Mouse (Mus musculus) limb, embryonic 15.5 days (tissue): Measurements from ENCODE around the gene Usp28. TPM values are rescaled to one million over a fixed set of nuclear protein-coding genes. Genes with fewer than 3 reads are reported as not detected.
"Not testable (repeated sequence)": the region's sequence is repeated elsewhere in the genome, so short reads cannot be mapped to it uniquely, and the experiment has no call there.

ENCODE experiments used
- ATAC-seq: fragments of 200-750 bp; cut with Nextera tagmentation; 2 replicates; pipeline ENCODE4 v1.8.0; 2017; ENCODE audit warnings: low read depth, moderate TSS enrichment; ENCODE audit not compliant: insufficient number of reproducible peaks, low FRiP score, low TSS enrichment
- H3K27ac ChIP-seq: fragments of 300-500 bp; sonication (generic); 2 replicates; pipeline ENCODE4 v1.5.1; 2015; ENCODE audit warnings: moderate library complexity, mild to moderate bottlenecking, inconsistent platforms
- H3K27me3 ChIP-seq: fragments of 300-500 bp; sonication (generic); 2 replicates; pipeline ENCODE4 v1.6.1; 2015; ENCODE audit warnings: inconsistent platforms
- H3K36me3 ChIP-seq: fragments of 300-500 bp; sonication (generic); 2 replicates; pipeline ENCODE4 v1.6.1; 2015; ENCODE audit warnings: inconsistent platforms
- H3K4me1 ChIP-seq: fragments of 300-500 bp; sonication (generic); 2 replicates; pipeline ENCODE4 v1.6.1; 2015; ENCODE audit warnings: inconsistent platforms
- H3K4me2 ChIP-seq: fragments of 300-500 bp; sonication (generic); 2 replicates; pipeline ENCODE4 v1.6.1; 2015; ENCODE audit warnings: mild to moderate bottlenecking, inconsistent platforms
- H3K4me3 ChIP-seq: fragments of 300-500 bp; sonication (generic); 2 replicates; pipeline ENCODE4 v1.5.1; 2015; ENCODE audit warnings: mild to moderate bottlenecking, inconsistent platforms
- H3K9ac ChIP-seq: fragments of 300-500 bp; sonication (generic); 2 replicates; pipeline ENCODE4 v1.6.1; 2015; ENCODE audit warnings: inconsistent platforms
- H3K9me3 ChIP-seq: fragments of 300-500 bp; sonication (generic); 2 replicates; pipeline ENCODE4 v1.6.1; 2016; ENCODE audit warnings: inconsistent platforms
- WGBS: fragments of 180-500 bp; shearing (Covaris S2); methylation state at CpG from one replicate; pipeline ENCODE4 v1.1.7; 2015; 5-methylcytosine and 5-hydroxymethylcytosine counted together
- polyA plus RNA-seq: library from polyadenylated mRNA; unstranded; fragments of >200 nt; fragmentation: Nextera tagmentation; extraction: Ambion mirVana; gene quantifications from 2 replicates; pipeline ENCODE4 v1.2.1, GENCODE M21; 2015

Gene Usp28
- polyA plus RNA-seq: 27.5 and 34.6 TPM in 2 replicates

GRCm38 (mm10) chr9:48984845-48985707 lies at the start of gene Usp28:
TSS of gene Usp28 (plus strand) at chr9:48985375.
- under 1% methylated on average over 89 of the region's 94 CpGs for WGBS
- peak; percentile 95 for ATAC-seq
- H3K27me3 ChIP-seq: no peaks in the 10 kb centered on the region
- H3K4me3 ChIP-seq: peak within 1 kb of the TSS; percentile 84
- H3K9ac ChIP-seq: peak within 1 kb of the TSS; percentile 70
- H3K27ac ChIP-seq: peak within 1 kb of the TSS; percentile 90
- no peaks in the 10 kb centered on the region for H3K36me3 ChIP-seq
- H3K4me1 ChIP-seq: peaks cover 13% of the 10 kb centered on the region; the same call in 1 of the 2 replicates
- H3K9me3 ChIP-seq: no peaks in the 10 kb centered on the region
- H3K4me2 ChIP-seq: peak within 1 kb of the TSS; percentile 73

DNA sequence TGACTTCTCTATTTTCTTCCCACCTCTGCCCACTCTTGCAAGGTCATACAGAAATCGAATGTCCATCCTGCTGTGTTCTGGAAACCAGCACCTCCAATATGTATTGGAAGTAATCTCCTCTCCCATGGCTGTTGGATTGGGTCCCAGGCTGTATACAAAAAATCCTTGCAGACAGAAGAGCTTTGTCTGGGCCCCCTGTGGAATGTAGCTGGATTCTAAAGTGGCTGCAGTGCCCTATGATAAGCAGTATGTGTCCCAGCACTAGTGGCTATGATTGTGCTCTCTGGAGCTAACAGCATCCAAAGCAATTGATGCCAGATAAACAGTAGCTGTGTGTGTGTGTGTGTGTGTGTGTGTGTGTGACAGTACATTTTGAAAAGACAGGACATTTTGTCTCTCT lies 42.8 kb upstream of the Usp28 start:
- WGBS: 68% methylated on average over 1 of the region's 1 CpGs
- Histone ChIP-seq H3K4me2 (no peak overlapping the region), H3K4me1 (no peaks in the 10 kb centered on the region), H3K27me3 (no peaks in the 10 kb centered on the region; the same call in 1 of the 2 replicates), H3K4me3 (no peak overlapping the region), H3K9me3 (no peaks in the 10 kb centered on the region), H3K36me3 (no peaks in the 10 kb centered on the region), H3K9ac (no peak overlapping the region), H3K27ac (no peak overlapping the region)
- no peak for ATAC-seq

DNA sequence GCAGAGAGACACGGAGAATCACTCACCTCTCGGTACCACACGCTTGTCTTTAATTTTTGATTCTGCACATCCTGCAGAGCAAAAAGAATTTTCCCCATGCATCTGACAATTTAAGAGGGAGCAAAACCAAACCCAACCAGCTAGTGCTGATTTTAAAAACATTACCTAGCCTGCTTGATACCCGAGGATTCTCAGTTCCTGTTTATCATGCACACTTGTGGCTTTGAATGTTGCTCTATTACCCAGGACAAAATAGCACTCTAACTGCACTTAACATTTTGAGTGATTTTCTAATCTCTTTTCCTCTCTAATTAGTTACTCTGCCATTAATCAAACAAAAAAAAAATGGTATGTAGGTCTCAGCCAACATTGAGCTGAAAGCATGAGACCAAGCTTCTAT lies 37.6 kb upstream of the Usp28 start:
- Histone ChIP-seq H3K9me3 (no peaks in the 10 kb centered on the region), H3K4me1 (no peaks in the 10 kb centered on the region), H3K4me3 (no peak overlapping the region), H3K27ac (no peak overlapping the region), H3K36me3 (no peaks in the 10 kb centered on the region), H3K9ac (no peak overlapping the region), H3K4me2 (no peak overlapping the region), H3K27me3 (no peaks in the 10 kb centered on the region; the same call in 1 of the 2 replicates)
- ATAC-seq: no peak
- WGBS: 80% methylated on average over 4 of the region's 4 CpGs

GRCm38 (mm10) chr9:48961314-48961713 lies 23.9 kb upstream of the Usp28 start:
- no peak overlapping the region for H3K27ac ChIP-seq
- WGBS: 27% methylated on average over 12 of the region's 12 CpGs
- ATAC-seq: no peak
- H3K4me1 ChIP-seq: no peaks in the 10 kb centered on the region
- no peaks in the 10 kb centered on the region for H3K36me3 ChIP-seq
- no peaks in the 10 kb centered on the region for H3K9me3 ChIP-seq
- H3K4me2 ChIP-seq: no peak overlapping the region
- no peak overlapping the region for H3K4me3 ChIP-seq
- no peak overlapping the region for H3K9ac ChIP-seq
- peaks cover 28% of the 10 kb centered on the region; the same call in 1 of the 2 replicates for H3K27me3 ChIP-seq

DNA sequence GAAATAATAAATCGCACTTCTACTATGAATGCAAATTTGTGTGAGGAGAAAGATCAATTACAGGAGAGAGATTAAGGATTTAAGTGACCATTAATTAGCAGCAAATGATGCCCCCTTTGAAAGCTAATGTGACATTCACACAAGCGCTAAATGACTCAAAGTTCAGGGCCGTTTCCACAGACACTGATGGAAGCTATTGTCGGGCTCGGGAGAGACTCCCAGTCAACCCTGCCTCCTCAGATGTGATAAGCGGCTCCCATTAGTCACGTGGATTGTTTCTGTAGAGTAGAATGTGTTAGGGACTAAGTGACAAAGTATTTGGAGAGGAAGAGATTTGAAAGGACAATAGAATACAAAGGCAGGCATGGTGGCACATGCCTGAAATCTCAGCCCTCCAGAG lies 23.0 kb upstream of the Usp28 start:
- H3K4me1 ChIP-seq: no peaks in the 10 kb centered on the region
- ATAC-seq: no peak
- 34% methylated on average over 7 of the region's 7 CpGs for WGBS

GRCm38 (mm10) chr9:48964587-48965040 lies 20.6 kb upstream of the Usp28 start, which contains the start of gene Htr3b:
TSS of gene Htr3b (minus strand) at chr9:48964990.
- Histone ChIP-seq H3K4me1 (no peaks in the 10 kb centered on the region), H3K27ac (no peak within 1 kb of the TSS), H3K36me3 (no peaks in the 10 kb centered on the region), H3K9ac (no peak within 1 kb of the TSS), H3K4me2 (no peak within 1 kb of the TSS), H3K9me3 (no peaks in the 10 kb centered on the region), H3K27me3 (peaks cover 27% of the 10 kb centered on the region; the same call in 1 of the 2 replicates), H3K4me3 (no peak within 1 kb of the TSS)
- whole genome bisulfite sequencing: 68% methylated on average over 7 of the region's 7 CpGs
- ATAC-seq: no peak

More for the DNA sequence above, 23.0 kb upstream of the Usp28 start:
- Histone ChIP-seq H3K9me3 (no peaks in the 10 kb centered on the region), H3K4me2 (no peak overlapping the region), H3K27me3 (peaks cover 28% of the 10 kb centered on the region; the same call in 1 of the 2 replicates), H3K4me3 (no peak overlapping the region), H3K9ac (no peak overlapping the region), H3K36me3 (no peaks in the 10 kb centered on the region), H3K27ac (no peak overlapping the region)

- Histone ChIP-seq H3K4me2 (no peak overlapping the region), H3K27ac (no peak overlapping the region), H3K9me3 (no peaks in the 10 kb centered on the region), H3K9ac (no peak overlapping the region), H3K4me3 (no peak overlapping the region), H3K36me3 (no peaks in the 10 kb centered on the region), H3K4me1 (no peaks in the 10 kb centered on the region), H3K27me3 (no peaks in the 10 kb centered on the region)
- WGBS: 21% methylated on average over 3 of the region's 3 CpGs
- no peak for ATAC-seq
Measured at GRCm38 (mm10) chr9:48972494-48972893, 12.7 kb upstream of the Usp28 start.

DNA sequence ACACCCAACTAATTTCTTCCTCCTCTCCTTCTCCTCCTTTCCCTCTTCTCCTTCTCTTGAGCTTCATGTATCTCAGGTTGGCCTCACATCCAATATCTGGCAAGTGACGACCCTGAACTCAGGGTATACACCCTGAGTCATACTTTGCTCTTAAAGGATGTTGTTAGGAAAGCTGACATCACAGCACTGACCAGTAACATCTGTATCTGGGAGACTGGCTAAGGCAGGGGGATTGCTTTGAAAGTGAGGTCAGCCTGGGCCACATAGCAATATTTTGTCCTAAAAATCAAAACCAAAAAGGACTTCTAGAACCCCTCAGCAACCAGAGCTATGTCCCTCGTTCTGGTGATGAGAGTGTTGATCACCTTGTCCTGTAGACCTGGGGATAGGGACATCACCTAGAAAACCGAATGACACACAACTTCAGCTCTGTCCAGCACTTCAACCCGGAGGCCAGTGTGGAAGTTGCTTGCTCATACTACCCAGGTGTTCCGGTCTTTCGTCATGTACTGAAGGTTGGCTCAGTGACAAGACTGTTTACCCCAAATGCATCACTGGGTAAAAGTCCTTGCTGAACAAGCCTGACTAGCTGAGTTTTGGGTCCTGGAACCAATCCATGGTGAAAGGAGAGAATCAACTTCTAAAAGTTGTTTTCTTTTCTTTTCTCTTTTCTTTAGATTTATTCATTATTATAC lies 8.4 kb upstream of the Usp28 start:
- Histone ChIP-seq H3K36me3 (no peaks in the 10 kb centered on the region), H3K27me3 (no peaks in the 10 kb centered on the region), H3K4me1 (no peaks in the 10 kb centered on the region), H3K27ac (no peak overlapping the region), H3K4me3 (no peak overlapping the region), H3K9ac (no peak overlapping the region), H3K9me3 (no peaks in the 10 kb centered on the region), H3K4me2 (no peak overlapping the region)
- whole genome bisulfite sequencing: 68% methylated on average over 6 of the region's 6 CpGs
- ATAC-seq: no peak

DNA sequence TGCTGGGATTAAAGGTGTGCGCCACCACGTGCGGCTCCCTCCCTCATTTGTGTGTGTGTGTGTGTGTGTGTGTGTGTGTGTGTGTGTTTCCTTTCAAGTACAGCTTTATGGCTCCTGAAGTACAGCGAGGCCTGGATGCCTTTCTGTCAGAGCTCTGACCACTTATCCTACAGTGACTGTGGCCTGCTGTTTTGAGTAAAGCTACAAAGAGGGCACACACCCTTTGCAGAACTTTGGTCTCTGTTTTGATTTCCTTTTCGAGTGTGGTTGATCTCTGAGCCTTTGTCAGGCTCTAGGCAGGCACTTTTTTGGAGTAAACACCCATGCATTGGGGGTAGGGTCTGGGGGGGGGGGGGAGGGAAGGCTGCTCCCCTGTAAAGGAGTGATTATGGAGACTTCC lies 4.8 kb upstream of the Usp28 start:
- no peaks in the 10 kb centered on the region for H3K9me3 ChIP-seq
- no peak overlapping the region for H3K4me3 ChIP-seq
- H3K4me1 ChIP-seq: peaks cover 4% of the 10 kb centered on the region; the same call in 1 of the 2 replicates
- no peak overlapping the region for H3K9ac ChIP-seq
- no peaks in the 10 kb centered on the region for H3K27me3 ChIP-seq
- no peak overlapping the region for H3K4me2 ChIP-seq
- H3K27ac ChIP-seq: no peak overlapping the region
- no peak for ATAC-seq
- H3K36me3 ChIP-seq: no peaks in the 10 kb centered on the region
- WGBS: 56% methylated on average over 5 of the region's 5 CpGs

GRCm38 (mm10) chr9:48980781-48981180 lies 4.4 kb upstream of the Usp28 start:
- no peak overlapping the region for H3K4me3 ChIP-seq
- no peaks in the 10 kb centered on the region for H3K27me3 ChIP-seq
- peaks cover 4% of the 10 kb centered on the region; the same call in 1 of the 2 replicates for H3K4me1 ChIP-seq
- H3K9ac ChIP-seq: no peak overlapping the region
- no peaks in the 10 kb centered on the region for H3K9me3 ChIP-seq
- no peak for ATAC-seq
- WGBS: 81% methylated on average over 3 of the region's 3 CpGs
- no peak overlapping the region for H3K4me2 ChIP-seq
- no peak overlapping the region for H3K27ac ChIP-seq
- no peaks in the 10 kb centered on the region for H3K36me3 ChIP-seq

DNA sequence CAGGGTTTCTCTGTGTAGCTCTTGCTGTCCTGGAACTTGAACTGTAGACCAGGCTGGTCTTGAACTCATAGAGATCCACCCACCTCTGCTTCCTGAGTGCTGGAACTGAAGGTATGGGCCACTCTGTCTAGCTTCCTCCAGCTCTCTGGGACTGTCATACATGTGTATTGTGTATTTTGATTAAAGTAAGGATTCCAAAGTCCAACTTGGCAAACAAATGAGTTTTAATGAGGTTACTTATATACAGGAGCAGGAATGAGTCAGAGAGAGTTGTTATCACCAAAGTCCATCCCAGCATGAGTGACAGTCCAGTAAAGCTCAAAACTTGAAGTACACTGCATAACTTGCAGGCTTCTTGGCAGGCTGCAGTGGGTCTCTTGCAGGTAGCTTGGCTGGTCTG lies 3.3 kb upstream of the Usp28 start:
- no peak for ATAC-seq
- H3K4me2 ChIP-seq: no peak overlapping the region
- H3K9me3 ChIP-seq: no peaks in the 10 kb centered on the region
- no peak overlapping the region for H3K9ac ChIP-seq
- peaks cover 6% of the 10 kb centered on the region; the same call in 1 of the 2 replicates for H3K4me1 ChIP-seq
- H3K27me3 ChIP-seq: no peaks in the 10 kb centered on the region
- H3K4me3 ChIP-seq: no peak overlapping the region
- no peaks in the 10 kb centered on the region for H3K36me3 ChIP-seq
- H3K27ac ChIP-seq: no peak overlapping the region

DNA sequence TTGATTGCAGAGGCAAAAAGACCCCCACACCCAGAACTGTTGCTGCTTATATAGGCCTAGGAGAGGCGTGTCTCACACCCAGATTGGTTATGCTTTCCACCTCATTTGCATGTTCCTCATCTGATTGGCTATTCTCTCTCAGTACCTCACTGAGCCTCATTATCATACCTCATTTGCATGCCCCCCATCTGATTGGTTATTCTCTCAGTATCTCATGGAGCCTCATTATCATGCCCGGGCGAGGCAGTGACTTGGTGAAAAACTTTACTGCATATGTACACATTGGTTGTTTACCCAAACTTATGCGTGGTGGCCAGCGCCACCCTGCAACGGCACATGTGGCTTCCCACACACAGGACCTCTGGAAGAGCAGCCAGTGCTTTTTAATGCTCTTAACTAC lies 1.4 kb upstream of the Usp28 start:
- ATAC-seq, H3K4me2 ChIP-seq, H3K36me3 ChIP-seq, H3K9ac ChIP-seq, H3K9me3 ChIP-seq, H3K4me3 ChIP-seq, H3K27ac ChIP-seq, H3K27me3 ChIP-seq: not testable (repeated sequence)
- H3K4me1 ChIP-seq: peaks cover 13% of the 10 kb centered on the region; the same call in 1 of the 2 replicates
- 95% methylated on average over 6 of the region's 6 CpGs for WGBS
